Comparison of ENCODE assay signal across 8 mouse cellular contexts in the genomic region with DNA sequence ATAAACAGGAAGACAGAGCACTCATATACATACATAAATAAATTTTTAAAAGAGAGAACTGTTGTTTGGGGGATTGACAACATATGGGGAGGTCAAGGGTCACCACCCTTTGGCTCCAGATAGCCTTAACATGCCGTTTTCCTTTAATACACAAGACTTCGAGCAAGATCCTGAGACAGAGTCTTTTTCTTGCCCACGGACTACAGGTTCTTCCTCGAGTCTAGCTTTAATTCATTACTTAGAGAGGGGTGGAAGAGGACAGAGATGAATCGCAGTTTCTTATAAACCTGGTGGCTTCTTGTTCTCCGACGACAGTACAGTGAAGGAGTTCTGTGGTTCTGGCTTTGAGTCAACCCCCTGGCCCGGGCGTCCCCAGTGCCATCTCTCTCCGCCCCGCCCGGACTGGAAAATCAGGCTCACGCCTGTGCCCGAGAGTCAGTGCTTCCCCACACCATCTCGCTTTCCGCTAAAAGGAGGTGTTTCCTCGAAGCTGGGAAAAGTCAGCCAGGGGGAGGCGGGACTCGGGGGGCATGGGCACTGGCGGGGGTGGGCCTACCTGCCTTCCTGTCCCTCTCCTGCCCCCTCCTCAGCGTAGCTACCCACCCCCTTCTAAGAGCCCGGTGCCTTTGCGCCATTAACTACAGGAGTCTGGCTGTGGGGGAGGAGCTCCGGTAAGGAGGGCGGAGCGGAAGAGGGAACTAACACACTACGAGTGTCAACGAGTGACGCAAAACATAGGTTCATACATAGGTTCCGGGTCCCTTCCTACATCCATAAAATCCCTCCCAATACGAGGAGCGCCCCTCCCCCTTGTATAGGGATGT. TPM values are rescaled to one million over a fixed set of nuclear protein-coding genes. Genes with fewer than 3 reads are reported as not detected.
DNase-seq lines count a peak whose midpoint lies in the region; ATAC-seq and TF ChIP-seq lines count a peak whose summit lies in the region.

No protein-coding gene starts in this region.

- H3K4me3 ChIP-seq in forebrain, embryonic 11.5 days (ENCODE audit: low read depth, low read length): peak overlapping the region; percentile 29
- H3K4me3 ChIP-seq in hindbrain, postnatal 0 days (ENCODE audit: low read length): peak overlapping the region; percentile 39
- H3K4me3 ChIP-seq in liver, embryonic 13.5 days (replicated peaks): peak overlapping the region; percentile 53

- WGBS in forebrain, embryonic 11.5 days: 4% methylated on average over 29 of the region's 32 CpGs
- 3% methylated on average over 32 of the region's 32 CpGs for WGBS in hindbrain, postnatal 0 days
- 2% methylated on average over 32 of the region's 32 CpGs for WGBS in liver, embryonic 13.5 days (ENCODE audit: insufficient replicate concordance)

- peak overlapping the region; percentile 54 for H3K9ac ChIP-seq in forebrain, embryonic 11.5 days (ENCODE audit: low read length)
- peak overlapping the region; percentile 56 for H3K9ac ChIP-seq in hindbrain, postnatal 0 days (replicated peaks; ENCODE audit: low read length)
- H3K9ac ChIP-seq in liver, embryonic 13.5 days: peak overlapping the region; percentile 54; the same call in 1 of the 2 replicates

- H3K4me2 ChIP-seq in forebrain, embryonic 11.5 days (ENCODE audit: low read depth, low read length, severe bottlenecking): peak overlapping the region; percentile 67
- H3K4me2 ChIP-seq in hindbrain, postnatal 0 days (ENCODE audit: low read depth, low read length): peak overlapping the region; percentile 84
- H3K4me2 ChIP-seq in liver, embryonic 13.5 days: peak overlapping the region; percentile 73

- H3K36me3 ChIP-seq in forebrain, embryonic 11.5 days (ENCODE audit: control insufficient read depth, insufficient read depth, low read length): no peaks in the 10 kb centered on the region
- no peaks in the 10 kb centered on the region for H3K36me3 ChIP-seq in hindbrain, postnatal 0 days (ENCODE audit: insufficient read depth, low read length)
- no peaks in the 10 kb centered on the region for H3K36me3 ChIP-seq in liver, embryonic 13.5 days

- ATAC-seq in forebrain, embryonic 11.5 days (replicated peaks; ENCODE audit: low FRiP score): 0 out of 2 replicates have a peak, but pooled peaks have one; percentile 49
- peak; percentile 76 for ATAC-seq in hindbrain, postnatal 0 days
- ATAC-seq in liver, embryonic 13.5 days (ENCODE audit: low read depth): peak; percentile 71

- no peak for TF ChIP-seq CTCF in hindbrain, postnatal 0 days (IDR thresholded peaks at IDR 0.05; ENCODE audit: low read depth)

- peaks cover 8% of the 10 kb centered on the region; the same call in 1 of the 2 replicates for H3K4me1 ChIP-seq in forebrain, embryonic 11.5 days (replicated peaks; ENCODE audit: control insufficient read depth, insufficient read depth, low read length)
- no peaks in the 10 kb centered on the region; the same call in 1 of the 2 replicates for H3K4me1 ChIP-seq in hindbrain, postnatal 0 days (ENCODE audit: insufficient read depth, low read length)
- H3K4me1 ChIP-seq in liver, embryonic 13.5 days (replicated peaks): peaks cover 19% of the 10 kb centered on the region

- H3K27me3 ChIP-seq in forebrain, embryonic 11.5 days (ENCODE audit: control insufficient read depth, insufficient read depth, low read length): peaks cover 5% of the 10 kb centered on the region; the same call in 1 of the 2 replicates
- H3K27me3 ChIP-seq in hindbrain, postnatal 0 days (ENCODE audit: insufficient read depth, low read length): no peaks in the 10 kb centered on the region
- peaks cover 36% of the 10 kb centered on the region for H3K27me3 ChIP-seq in liver, embryonic 13.5 days

- H3K27ac ChIP-seq in forebrain, embryonic 11.5 days (ENCODE audit: low read depth, low read length): no peak overlapping the region
- no peak overlapping the region for H3K27ac ChIP-seq in hindbrain, postnatal 0 days
- no peak overlapping the region for H3K27ac ChIP-seq in liver, embryonic 13.5 days

- no peaks in the 10 kb centered on the region for H3K9me3 ChIP-seq in forebrain, embryonic 11.5 days (ENCODE audit: control insufficient read depth, low read length)
- H3K9me3 ChIP-seq in hindbrain, postnatal 0 days (ENCODE audit: low read length): no peaks in the 10 kb centered on the region
- no peaks in the 10 kb centered on the region for H3K9me3 ChIP-seq in liver, embryonic 13.5 days (replicated peaks)

- DNase-seq in B cell, adult 2 months: peak; percentile 84 to 87
- peak; percentile 56 for DNase-seq in NIH3T3 (ENCODE audit: low read depth)
- DNase-seq in forebrain, embryonic 11.5 days (ENCODE audit: low spot score): peak; percentile 58
- peak; percentile 46 for DNase-seq in hindbrain, postnatal 0 days (ENCODE audit: low spot score)
- DNase-seq in liver, embryonic 13.5 days: peak; percentile 51
- peak; percentile 78 to 79 for DNase-seq in natural killer cell, adult 2 months (ENCODE audit: low spot score in 2 of 2)
- DNase-seq in urinary bladder, postnatal 36 days (ENCODE audit: low spot score in 2 of 2): peak; percentile 60 to 65
- no peak for DNase-seq in cerebellum, adult 11-12 months

RNA-seq across cellular contexts. Expression of a gene that starts 11.7 kb away (rescaled TPM):
- polyA plus RNA-seq in forebrain, embryonic 11.5 days (2014; fragmentation: Nextera tagmentation; extraction: Ambion mirVana): 0.17 and 0.21 TPM in 2 replicates
- 0.89 TPM in 1 of 2 replicates, not detected in the other for total RNA-seq in hindbrain, postnatal 0 days (2014; rRNA removed)
- 0.11 and 0.16 TPM in 2 replicates for polyA plus RNA-seq in hindbrain, postnatal 0 days (2015; fragmentation: Nextera tagmentation; extraction: Ambion mirVana)
- polyA plus RNA-seq in liver, embryonic 13.5 days (2015; fragmentation: Nextera tagmentation; extraction: Ambion mirVana): not detected in 2 replicates

RNA-seq across cellular contexts. Expression of a gene that starts 24.4 kb away (rescaled TPM):
- 5.4 and 6.7 TPM in 2 replicates for polyA plus RNA-seq in forebrain, embryonic 11.5 days (2014; fragmentation: Nextera tagmentation; extraction: Ambion mirVana)
- total RNA-seq in hindbrain, postnatal 0 days (2014; rRNA removed): 45.4 and 53.8 TPM in 2 replicates
- polyA plus RNA-seq in hindbrain, postnatal 0 days (2015; fragmentation: Nextera tagmentation; extraction: Ambion mirVana): 9.6 and 10.1 TPM in 2 replicates
- polyA plus RNA-seq in liver, embryonic 13.5 days (2015; fragmentation: Nextera tagmentation; extraction: Ambion mirVana): 1.0 and 1.1 TPM in 2 replicates
